Mouse (Mus musculus) stomach, postnatal 0 days (tissue): ENCODE results near the gene Hist1h1a.
A peak's percentile ranks its signal among the peaks of the same experiment; 100 is the strongest.

Experiments
- CTCF ChIP-seq: IDR thresholded peaks from 2 replicates; pipeline ENCODE4 v1.5.1; 2016; ENCODE audit warnings: antibody characterized with exemption, low read depth, mild to moderate bottlenecking, moderate library complexity
- EP300 ChIP-seq: optimal IDR thresholded peaks from 2 replicates; pipeline ENCODE3; 2016; ENCODE audit warnings: antibody characterized with exemption

DNA sequence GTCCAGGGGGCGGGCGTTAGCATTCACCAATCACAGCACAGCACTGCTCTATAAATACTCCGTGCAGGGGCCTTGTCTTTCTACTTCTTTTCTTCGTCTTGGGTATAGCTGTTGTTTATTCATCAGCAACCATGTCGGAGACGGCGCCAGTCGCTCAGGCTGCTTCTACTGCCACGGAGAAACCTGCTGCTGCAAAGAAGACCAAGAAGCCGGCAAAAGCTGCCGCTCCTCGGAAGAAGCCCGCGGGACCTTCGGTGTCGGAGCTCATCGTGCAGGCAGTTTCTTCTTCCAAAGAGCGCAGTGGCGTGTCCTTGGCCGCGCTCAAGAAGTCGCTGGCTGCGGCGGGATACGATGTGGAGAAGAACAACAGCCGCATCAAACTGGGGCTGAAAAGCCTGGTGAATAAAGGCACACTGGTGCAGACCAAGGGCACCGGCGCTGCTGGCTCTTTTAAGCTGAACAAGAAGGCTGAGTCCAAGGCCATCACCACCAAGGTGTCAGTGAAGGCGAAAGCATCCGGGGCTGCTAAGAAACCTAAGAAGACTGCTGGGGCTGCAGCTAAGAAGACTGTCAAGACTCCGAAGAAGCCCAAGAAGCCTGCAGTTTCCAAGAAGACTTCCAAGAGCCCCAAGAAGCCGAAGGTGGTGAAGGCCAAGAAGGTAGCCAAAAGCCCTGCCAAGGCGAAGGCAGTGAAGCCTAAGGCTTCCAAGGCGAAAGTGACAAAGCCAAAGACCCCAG lies at the start of gene Hist1h1a:
- TF ChIP-seq EP300 (peak; percentile 91), CTCF (no peak)
